Mouse (Mus musculus): Measurements from ENCODE around the gene Ccdc50. TPM values are rescaled to one million over a fixed set of nuclear protein-coding genes. Genes with fewer than 3 reads are reported as not detected.

The Ccdc50 gene
- polyA plus RNA-seq, 1 experiment from 2014 or later, result 55.5 TPM

DNA sequence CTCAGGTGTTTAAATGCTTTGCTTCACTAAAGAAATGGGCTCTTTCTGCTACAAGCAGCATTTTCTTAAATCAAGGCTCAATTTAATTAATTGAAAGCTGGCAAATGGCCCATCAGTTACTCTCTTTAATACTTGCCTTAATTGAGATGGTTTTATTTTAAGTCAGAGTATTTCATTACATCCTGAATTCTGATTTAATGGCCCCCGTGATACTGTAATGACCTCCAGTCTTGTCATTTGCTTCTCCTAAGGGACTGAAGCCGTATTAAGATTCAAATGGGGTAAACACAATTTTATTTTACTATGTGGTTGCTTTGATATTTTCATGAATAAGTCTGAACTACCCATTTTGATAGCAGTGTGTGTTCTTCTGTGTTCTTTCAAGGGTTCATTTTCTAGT is 18.0 kb upstream of the Ccdc50 start:
- DNase-seq (ENCODE audit: low spot score) (no peak), ATAC-seq (ENCODE audit: insufficient number of reproducible peaks, low FRiP score, low TSS enrichment, low read depth) (no peak)
- H3K9ac ChIP-seq (ENCODE audit: low read length), result no peak overlapping the region
- no peak overlapping the region for H3K4me3 ChIP-seq (ENCODE audit: low read depth, low read length)
- H3K9me3 ChIP-seq (ENCODE audit: control insufficient read depth, low read length), result no peaks in the 10 kb centered on the region
- H3K27ac ChIP-seq (replicated peaks; ENCODE audit: low read depth, low read length), result no peak overlapping the region
- H3K4me1 ChIP-seq (ENCODE audit: control insufficient read depth, insufficient read depth, low read length), result 0 out of 2 replicates have a peak, but pooled peaks cover 2% of the 10 kb centered on the region
- no peaks in the 10 kb centered on the region for H3K27me3 ChIP-seq (ENCODE audit: control insufficient read depth, insufficient read depth, low read length)
- no peak overlapping the region for H3K4me2 ChIP-seq (ENCODE audit: low read depth, severe bottlenecking)
- H3K36me3 ChIP-seq (ENCODE audit: control insufficient read depth, insufficient read depth, low read length), result no peaks in the 10 kb centered on the region
- 60% methylated on average over 2 of the region's 2 CpGs for WGBS

DNA sequence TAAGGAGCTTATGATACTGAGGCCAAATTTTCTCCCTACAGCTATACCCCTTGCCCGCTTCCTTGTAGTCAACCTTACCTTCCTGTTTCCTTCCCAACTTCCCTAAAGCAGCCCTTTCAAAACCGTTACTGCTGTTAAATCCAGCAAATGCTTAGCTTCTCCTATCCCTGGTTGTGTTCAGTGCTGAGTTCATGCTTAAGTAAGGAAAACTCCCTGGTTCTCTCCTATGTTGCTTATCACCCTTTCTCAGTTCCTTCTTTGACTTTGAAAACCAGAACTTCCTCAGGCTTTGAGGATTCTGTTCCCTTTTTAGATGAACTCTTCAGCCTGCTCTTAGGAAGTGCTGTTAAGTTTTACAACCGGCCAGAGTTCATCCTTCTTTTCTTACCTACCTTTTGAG is 14.5 kb upstream of the Ccdc50 start:
- H3K9ac ChIP-seq (ENCODE audit: low read length), result no peak overlapping the region
- no peak for ATAC-seq (ENCODE audit: insufficient number of reproducible peaks, low FRiP score, low TSS enrichment, low read depth)

DNA sequence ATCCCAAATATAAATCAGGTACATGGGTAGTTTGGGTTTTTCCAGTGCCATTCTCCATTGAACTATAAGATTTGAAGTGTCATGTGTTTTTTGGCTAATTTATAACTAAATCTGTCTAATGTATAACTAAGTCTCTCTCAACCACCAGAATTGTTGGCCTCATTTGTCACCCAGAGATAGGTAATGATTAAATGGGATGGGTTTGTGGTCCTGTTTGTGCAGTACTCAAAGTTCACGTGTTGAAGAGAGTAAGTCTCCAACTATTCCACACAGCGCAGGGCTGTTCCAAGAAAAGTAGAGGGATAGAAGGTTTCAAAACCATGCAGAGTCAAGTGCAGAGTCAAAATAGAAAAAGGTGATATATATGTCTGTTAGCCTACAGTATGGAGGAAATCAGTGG is 13.4 kb upstream of the Ccdc50 start:
- ATAC-seq (ENCODE audit: insufficient number of reproducible peaks, low FRiP score, low TSS enrichment, low read depth), result no peak
- 88% methylated on average over 2 of the region's 2 CpGs for WGBS
- Histone ChIP-seq H3K4me2 (ENCODE audit: low read depth, severe bottlenecking) (no peak overlapping the region), H3K9me3 (ENCODE audit: control insufficient read depth, low read length) (no peaks in the 10 kb centered on the region), H3K4me1 (ENCODE audit: control insufficient read depth, insufficient read depth, low read length) (no peaks in the 10 kb centered on the region), H3K36me3 (ENCODE audit: control insufficient read depth, insufficient read depth, low read length) (no peaks in the 10 kb centered on the region), H3K4me3 (ENCODE audit: low read depth, low read length) (no peak overlapping the region), H3K27ac (replicated peaks; ENCODE audit: low read depth, low read length) (no peak overlapping the region), H3K27me3 (ENCODE audit: control insufficient read depth, insufficient read depth, low read length) (no peaks in the 10 kb centered on the region), H3K9ac (ENCODE audit: low read length) (no peak overlapping the region)
- no peak for DNase-seq (ENCODE audit: low spot score)

More for the DNA sequence above, 14.5 kb upstream of the Ccdc50 start:
- Histone ChIP-seq H3K9me3 (ENCODE audit: control insufficient read depth, low read length) (no peaks in the 10 kb centered on the region), H3K4me3 (ENCODE audit: low read depth, low read length) (no peak overlapping the region), H3K36me3 (ENCODE audit: control insufficient read depth, insufficient read depth, low read length) (no peaks in the 10 kb centered on the region), H3K27ac (replicated peaks; ENCODE audit: low read depth, low read length) (no peak overlapping the region), H3K4me1 (ENCODE audit: control insufficient read depth, insufficient read depth, low read length) (no peaks in the 10 kb centered on the region), H3K27me3 (ENCODE audit: control insufficient read depth, insufficient read depth, low read length) (no peaks in the 10 kb centered on the region), H3K4me2 (ENCODE audit: low read depth, severe bottlenecking) (no peak overlapping the region)
- 68% methylated on average over 3 of the region's 3 CpGs for WGBS
- no peak for DNase-seq (ENCODE audit: low spot score)

DNA sequence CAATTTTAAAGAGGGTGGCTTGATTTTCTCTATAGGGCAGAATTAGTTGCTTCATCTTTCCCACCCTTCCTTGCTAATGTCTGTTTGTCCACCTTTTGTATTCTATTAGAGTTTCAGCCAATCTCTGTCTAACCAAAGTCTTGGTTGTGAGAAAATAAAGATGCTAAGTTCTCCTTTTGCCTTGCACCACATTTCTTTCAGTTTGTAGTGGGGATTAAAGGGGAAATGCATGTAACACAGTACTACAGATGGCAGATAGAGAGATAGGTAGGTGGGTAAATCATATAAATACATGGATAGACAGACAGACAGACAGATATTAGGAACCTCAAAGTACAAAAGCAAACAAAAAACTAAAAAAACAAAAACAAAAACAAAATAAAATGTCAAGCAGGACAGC is 12.1 kb upstream of the Ccdc50 start:
- H3K27ac ChIP-seq (replicated peaks; ENCODE audit: low read depth, low read length), result no peak overlapping the region
- H3K9ac ChIP-seq (ENCODE audit: low read length), result no peak overlapping the region
- DNase-seq (ENCODE audit: low spot score) (no peak), ATAC-seq (ENCODE audit: insufficient number of reproducible peaks, low FRiP score, low TSS enrichment, low read depth) (no peak)
- no peaks in the 10 kb centered on the region for H3K4me1 ChIP-seq (ENCODE audit: control insufficient read depth, insufficient read depth, low read length)
- H3K4me2 ChIP-seq (ENCODE audit: low read depth, severe bottlenecking), result no peak overlapping the region
- H3K36me3 ChIP-seq (ENCODE audit: control insufficient read depth, insufficient read depth, low read length), result no peaks in the 10 kb centered on the region
- H3K9me3 ChIP-seq (ENCODE audit: control insufficient read depth, low read length), result no peaks in the 10 kb centered on the region
- H3K4me3 ChIP-seq (ENCODE audit: low read depth, low read length), result no peak overlapping the region
- H3K27me3 ChIP-seq (ENCODE audit: control insufficient read depth, insufficient read depth, low read length), result no peaks in the 10 kb centered on the region

DNA sequence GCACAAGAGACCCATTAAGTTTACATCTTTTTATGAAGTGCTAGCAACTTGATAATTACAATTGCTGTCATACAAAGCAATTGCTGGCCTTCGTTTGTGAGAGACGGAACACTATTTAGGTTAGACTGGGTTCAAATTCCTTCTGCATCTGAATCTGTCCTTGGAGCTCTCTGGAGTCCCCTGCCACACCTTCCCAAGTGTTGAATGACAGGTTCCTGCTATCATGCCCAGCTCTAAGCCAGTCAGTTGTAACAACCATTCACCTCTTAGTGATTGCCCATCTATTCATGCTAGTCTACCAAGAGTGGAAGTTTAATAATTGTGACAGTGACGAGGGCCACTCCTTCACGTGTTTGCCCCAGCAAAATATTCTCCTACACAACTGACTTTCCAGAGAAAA is 6.5 kb upstream of the Ccdc50 start:
- Histone ChIP-seq H3K4me1 (ENCODE audit: control insufficient read depth, insufficient read depth, low read length) (no peaks in the 10 kb centered on the region), H3K27ac (replicated peaks; ENCODE audit: low read depth, low read length) (no peak overlapping the region), H3K9me3 (ENCODE audit: control insufficient read depth, low read length) (no peaks in the 10 kb centered on the region), H3K4me2 (ENCODE audit: low read depth, severe bottlenecking) (no peak overlapping the region), H3K4me3 (ENCODE audit: low read depth, low read length) (no peak overlapping the region), H3K27me3 (ENCODE audit: control insufficient read depth, insufficient read depth, low read length) (no peaks in the 10 kb centered on the region), H3K9ac (ENCODE audit: low read length) (no peak overlapping the region), H3K36me3 (ENCODE audit: control insufficient read depth, insufficient read depth, low read length) (no peaks in the 10 kb centered on the region)
- 60% methylated on average over 4 of the region's 4 CpGs for WGBS
- ATAC-seq (ENCODE audit: insufficient number of reproducible peaks, low FRiP score, low TSS enrichment, low read depth) (no peak), DNase-seq (ENCODE audit: low spot score) (no peak)

DNA sequence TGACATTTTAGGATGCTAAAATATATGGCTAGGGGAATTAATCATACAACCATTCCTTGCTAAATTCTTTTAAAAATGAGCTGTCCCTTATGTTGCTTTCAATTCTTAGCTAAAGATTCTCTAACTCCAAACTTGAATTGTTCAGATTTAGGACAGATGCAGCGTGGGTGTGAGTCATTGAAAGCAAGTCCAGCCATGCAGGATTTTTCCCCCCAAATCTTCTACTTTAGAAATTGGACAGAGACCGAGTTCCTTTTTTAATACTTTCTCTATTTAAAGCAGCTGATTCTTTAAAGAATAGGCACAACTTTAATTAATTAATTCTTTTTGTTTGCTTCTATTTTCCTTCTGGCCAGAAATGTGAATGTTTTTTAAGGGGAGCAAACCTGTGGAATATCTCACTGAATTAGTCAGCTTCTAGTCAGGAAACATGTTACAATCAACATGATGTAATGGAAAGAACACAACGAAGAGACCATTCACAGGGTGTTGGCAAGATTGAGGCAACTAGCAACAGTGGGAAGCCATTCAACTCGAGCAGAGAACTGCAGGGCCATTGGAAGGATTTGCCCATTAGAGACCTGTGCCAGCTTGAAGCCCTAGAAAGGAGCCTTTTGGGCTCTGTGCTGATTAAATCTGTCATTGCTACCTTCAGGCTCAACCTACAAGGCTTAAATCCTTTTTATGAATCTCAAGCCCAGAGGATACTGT is 3.6 kb upstream of the Ccdc50 start:
- WGBS, result 77% methylated on average over 4 of the region's 4 CpGs
- Histone ChIP-seq H3K27me3 (ENCODE audit: control insufficient read depth, insufficient read depth, low read length) (no peaks in the 10 kb centered on the region), H3K4me3 (ENCODE audit: low read depth, low read length) (no peak overlapping the region), H3K4me2 (ENCODE audit: low read depth, severe bottlenecking) (no peak overlapping the region), H3K9ac (ENCODE audit: low read length) (no peak overlapping the region), H3K9me3 (ENCODE audit: control insufficient read depth, low read length) (no peaks in the 10 kb centered on the region), H3K36me3 (ENCODE audit: control insufficient read depth, insufficient read depth, low read length) (no peaks in the 10 kb centered on the region), H3K27ac (replicated peaks; ENCODE audit: low read depth, low read length) (no peak overlapping the region), H3K4me1 (ENCODE audit: control insufficient read depth, insufficient read depth, low read length) (no peaks in the 10 kb centered on the region; the same call in 1 of the 2 replicates)
- DNase-seq (ENCODE audit: low spot score), result no peak
- ATAC-seq (ENCODE audit: insufficient number of reproducible peaks, low FRiP score, low TSS enrichment, low read depth), result no peak

DNA sequence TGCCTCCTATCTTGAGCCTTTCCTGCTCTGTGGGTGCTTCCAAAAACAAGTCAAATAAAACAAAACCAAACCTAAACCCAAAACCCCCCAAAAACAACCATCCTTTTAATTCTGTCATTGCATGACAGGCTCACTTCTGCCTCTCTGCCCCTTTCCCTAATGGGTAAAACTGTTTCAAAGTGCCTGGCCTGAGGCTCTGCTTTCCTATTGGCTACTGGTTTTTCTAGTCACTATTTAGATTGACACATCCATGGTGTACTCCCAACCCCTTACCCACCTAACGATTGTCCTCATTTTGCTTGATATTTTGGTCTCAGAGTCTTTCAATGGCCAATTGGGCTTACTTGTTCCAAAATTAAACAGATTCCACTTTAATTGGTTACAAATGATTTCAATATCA is 3.0 kb upstream of the Ccdc50 start:
- Histone ChIP-seq H3K9ac (ENCODE audit: low read length) (no peak overlapping the region), H3K4me3 (ENCODE audit: low read depth, low read length) (no peak overlapping the region), H3K4me1 (ENCODE audit: control insufficient read depth, insufficient read depth, low read length) (no peaks in the 10 kb centered on the region; the same call in 1 of the 2 replicates), H3K27me3 (ENCODE audit: control insufficient read depth, insufficient read depth, low read length) (no peaks in the 10 kb centered on the region), H3K36me3 (ENCODE audit: control insufficient read depth, insufficient read depth, low read length) (no peaks in the 10 kb centered on the region), H3K4me2 (ENCODE audit: low read depth, severe bottlenecking) (no peak overlapping the region), H3K27ac (replicated peaks; ENCODE audit: low read depth, low read length) (no peak overlapping the region), H3K9me3 (ENCODE audit: control insufficient read depth, low read length) (no peaks in the 10 kb centered on the region)
- 84% methylated on average over 1 of the region's 1 CpGs for WGBS
- ATAC-seq (ENCODE audit: insufficient number of reproducible peaks, low FRiP score, low TSS enrichment, low read depth) (no peak), DNase-seq (ENCODE audit: low spot score) (no peak)

DNA sequence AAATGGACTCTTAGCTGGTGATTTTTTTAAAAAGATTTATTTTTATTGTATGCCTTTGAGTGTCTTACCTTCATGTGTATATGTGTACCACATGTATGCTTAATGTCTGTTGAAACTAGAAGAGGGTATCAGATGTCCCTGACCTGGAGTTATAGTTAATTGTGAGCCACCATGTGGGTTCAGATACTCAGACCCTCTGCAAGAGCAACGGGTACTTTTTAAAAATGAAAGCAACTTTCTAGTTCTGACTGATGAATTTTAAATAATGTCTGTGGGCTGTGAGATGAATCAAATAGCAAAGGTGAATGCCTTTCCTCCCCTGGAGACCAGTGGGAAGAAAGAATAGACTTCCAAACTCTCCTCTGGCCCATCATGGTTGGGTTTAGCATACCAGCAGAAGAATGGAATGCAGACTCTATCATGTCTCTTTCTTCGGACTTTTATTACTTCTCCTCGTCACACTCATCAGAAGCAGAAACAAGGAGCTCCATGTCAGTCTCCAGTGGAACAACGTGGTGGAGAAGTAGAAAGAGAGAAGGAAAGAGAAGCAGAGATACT is 1.7 kb upstream of the Ccdc50 start:
- H3K9ac ChIP-seq (ENCODE audit: low read length), result no peak overlapping the region
- H3K9me3 ChIP-seq (ENCODE audit: control insufficient read depth, low read length), result no peaks in the 10 kb centered on the region
- H3K27me3 ChIP-seq (ENCODE audit: control insufficient read depth, insufficient read depth, low read length), result no peaks in the 10 kb centered on the region
- H3K36me3 ChIP-seq (ENCODE audit: control insufficient read depth, insufficient read depth, low read length), result no peaks in the 10 kb centered on the region
- no peak overlapping the region for H3K4me2 ChIP-seq (ENCODE audit: low read depth, severe bottlenecking)
- no peaks in the 10 kb centered on the region; the same call in 1 of the 2 replicates for H3K4me1 ChIP-seq (ENCODE audit: control insufficient read depth, insufficient read depth, low read length)
- DNase-seq (ENCODE audit: low spot score) (no peak), ATAC-seq (ENCODE audit: insufficient number of reproducible peaks, low FRiP score, low TSS enrichment, low read depth) (no peak)
- H3K4me3 ChIP-seq (ENCODE audit: low read depth, low read length), result no peak overlapping the region
- no peak overlapping the region for H3K27ac ChIP-seq (replicated peaks; ENCODE audit: low read depth, low read length)
- WGBS, result 69% methylated on average over 4 of the region's 4 CpGs

Measured in limb, embryonic 11.5 days (tissue).